Mouse (Mus musculus): Measurements from ENCODE around the gene Plin1.
A peak's percentile ranks its signal among the peaks of the same experiment; 100 is the strongest.

Gene Plin1

GRCm38 (mm10) chr7:79732622-79733021 lies at the start of gene Plin1:
Plin1 (minus strand) TSS chr7:79732903.
- DNase-seq, result no peak

DNA sequence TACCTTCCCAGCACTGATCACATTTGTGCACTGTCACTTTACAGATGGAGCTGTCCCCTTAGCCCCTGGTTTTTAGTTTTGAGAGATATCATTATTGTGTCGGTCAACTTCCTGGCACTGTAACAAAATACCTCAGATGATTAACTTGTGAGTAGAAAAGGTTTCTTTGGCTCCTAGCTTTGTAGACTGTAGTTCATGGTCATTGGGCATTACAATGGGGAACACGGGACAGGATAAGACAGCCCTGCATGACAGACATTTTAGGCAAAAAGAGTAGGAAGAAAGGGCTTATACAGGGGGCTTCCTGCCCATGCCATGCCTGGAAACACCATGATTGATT lies 49.8 kb upstream of the Plin1 start:
- DNase-seq, result no peak

GRCm38 (mm10) chr7:79781826-79782515 lies 49.3 kb upstream of the Plin1 start:
- DNase-seq, result no peak

DNA sequence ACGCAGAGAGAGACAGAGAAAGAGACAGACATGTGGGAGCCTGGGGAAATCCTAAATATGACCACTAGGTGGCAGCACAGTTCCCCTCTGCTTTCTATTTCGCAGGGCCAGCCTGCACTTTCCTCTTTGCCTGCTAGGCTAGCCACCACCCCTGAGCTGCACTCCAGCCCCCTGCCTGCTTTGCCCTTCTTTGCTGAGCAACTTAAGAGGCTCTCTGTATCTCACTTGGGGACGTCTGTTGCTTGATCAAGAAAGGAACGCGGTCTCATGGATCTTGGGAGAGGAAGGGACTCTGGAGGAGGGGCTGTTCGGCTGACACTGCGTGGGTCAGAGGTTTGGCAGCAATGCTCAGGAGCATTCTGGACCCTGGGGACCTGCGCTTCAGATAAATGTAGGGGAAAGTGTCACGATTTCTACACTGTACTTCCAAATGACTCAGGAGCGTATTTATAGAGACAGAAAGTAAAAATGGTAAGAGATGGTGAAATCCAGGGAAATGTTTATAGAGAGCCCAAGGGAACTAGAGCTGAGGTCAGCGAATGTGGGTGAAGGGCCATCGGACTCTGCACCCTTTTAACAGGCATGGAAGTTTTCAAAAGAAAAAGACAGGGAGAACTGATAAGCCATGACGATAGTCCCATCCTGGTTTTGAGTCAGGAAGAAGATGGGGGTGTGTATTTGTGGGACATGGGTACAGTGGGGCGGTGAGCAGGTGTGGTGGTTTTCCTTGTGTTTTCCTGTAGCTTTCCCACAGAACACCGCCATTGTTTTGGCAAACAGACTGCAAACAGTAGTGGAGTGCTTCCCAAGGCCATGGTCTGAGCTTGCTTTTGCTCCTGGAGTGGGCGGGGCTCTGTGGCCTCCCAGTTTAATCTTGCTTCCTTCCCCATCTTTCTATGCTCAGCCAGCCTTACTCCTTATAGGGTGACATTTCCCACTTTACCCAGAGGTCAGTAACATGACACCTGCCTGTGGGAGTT lies 48.2 kb upstream of the Plin1 start:
- DNase-seq, result peak; percentile 82 to 89

GRCm38 (mm10) chr7:79771561-79772512 lies 39.1 kb upstream of the Plin1 start:
- no peak for DNase-seq

- DNase-seq, result no peak
Observed at GRCm38 (mm10) chr7:79769664-79770063, 37.0 kb upstream of the Plin1 start.

GRCm38 (mm10) chr7:79765991-79766390 lies 33.3 kb upstream of the Plin1 start:
- DNase-seq, result no peak

DNA sequence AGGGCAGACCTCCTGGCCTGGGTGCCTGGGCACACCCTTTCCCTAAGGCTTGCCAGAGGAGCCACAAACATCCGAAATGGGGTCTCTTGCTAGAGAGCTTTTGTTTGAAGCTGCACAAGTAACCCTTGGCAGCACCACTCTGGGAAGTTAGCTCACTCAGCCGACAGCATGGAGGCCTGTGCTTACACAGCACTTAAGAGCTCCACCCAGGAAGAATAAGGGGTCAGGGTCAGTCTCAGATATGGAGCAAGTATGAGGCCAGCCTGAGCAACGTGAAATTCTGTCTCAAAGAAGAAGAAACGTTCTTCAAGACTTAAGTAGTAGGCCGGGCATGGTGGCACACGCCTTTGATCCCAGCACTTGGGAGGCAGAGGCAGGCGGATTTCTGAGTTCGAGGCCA lies 29.4 kb upstream of the Plin1 start:
- no peak for DNase-seq

GRCm38 (mm10) chr7:79761124-79761876 lies 28.6 kb upstream of the Plin1 start:
- DNase-seq, result no peak

- no peak for DNase-seq
Observed at GRCm38 (mm10) chr7:79759766-79760165, 27.1 kb upstream of the Plin1 start.

DNA sequence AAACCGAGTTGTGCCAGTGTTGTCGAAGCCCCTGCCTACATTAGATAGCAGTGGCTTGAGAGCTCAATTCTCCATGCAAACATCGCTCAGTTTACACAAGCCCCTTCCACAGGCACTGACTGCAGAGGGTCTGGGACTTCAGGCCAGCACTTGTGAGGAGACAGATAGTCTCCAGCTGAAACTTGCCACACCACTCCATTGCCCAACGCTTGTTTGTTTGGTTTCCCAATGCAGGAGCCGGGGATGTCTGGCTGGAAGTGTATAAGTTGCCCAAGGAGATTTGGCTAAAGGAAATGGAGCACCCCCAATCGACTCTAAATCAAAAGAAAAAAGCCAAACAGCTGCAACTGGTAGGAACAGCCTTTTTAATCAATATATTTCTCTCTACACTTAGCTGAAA lies 25.5 kb upstream of the Plin1 start:
- DNase-seq, result no peak

DNA sequence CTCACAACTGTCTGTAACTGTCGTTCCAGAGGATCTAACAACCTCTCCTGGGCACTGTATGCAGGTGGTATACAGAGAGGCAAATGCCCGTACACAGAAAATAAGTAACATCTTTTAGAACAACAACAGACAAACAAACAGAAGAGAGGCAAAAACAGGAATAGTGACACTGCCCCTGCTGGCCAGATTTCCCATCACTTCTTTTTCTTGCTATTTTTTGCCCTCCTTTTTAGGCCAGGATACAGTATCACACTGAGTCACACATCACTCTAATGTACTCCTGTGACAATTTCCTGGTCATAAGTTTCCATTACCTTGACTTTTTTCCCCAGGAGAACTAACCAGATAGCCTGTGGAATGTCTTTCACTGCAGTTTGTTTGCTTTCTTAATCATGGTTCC lies 23.6 kb upstream of the Plin1 start:
- DNase-seq, result no peak

GRCm38 (mm10) chr7:79749511-79749910 lies 16.8 kb upstream of the Plin1 start:
- no peak for DNase-seq

DNA sequence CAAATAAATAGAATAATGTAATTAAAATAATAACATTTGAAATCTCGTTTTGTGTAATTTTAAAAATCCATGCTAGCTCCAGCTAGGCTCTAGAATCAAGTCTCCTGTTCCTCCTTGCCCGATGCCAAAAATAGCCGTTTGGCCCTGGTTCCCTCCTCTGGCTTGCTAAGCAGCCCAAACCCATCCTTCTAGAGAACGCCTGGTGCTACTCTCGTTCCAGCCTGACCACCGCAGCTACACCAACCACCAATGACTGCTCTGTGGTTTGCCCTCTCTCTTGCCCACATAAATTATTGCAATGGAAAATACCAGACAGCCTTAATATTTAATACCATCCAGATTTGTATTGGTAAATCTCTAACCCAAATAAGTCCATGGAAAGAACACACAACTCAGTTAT lies 15.0 kb upstream of the Plin1 start:
- DNase-seq, result no peak

DNA sequence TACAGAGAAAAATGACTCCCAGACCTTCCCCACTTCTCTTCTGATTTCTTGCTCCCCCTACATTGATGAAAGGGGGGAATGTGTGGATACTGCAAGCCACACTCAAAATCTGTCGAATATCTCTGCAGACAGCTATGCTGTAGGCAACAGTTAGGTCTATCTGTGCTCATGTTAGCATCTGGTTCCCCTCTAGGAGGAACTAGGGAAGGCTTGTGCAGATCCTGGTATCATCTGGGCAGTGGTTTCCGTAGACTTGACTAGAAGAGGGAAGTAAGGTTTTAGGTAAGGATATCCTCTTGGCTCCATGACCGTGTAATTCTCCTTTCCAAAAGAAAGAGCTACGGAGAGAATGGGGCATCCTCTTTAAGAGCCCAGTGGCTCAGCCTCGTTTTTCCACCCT lies 11.9 kb upstream of the Plin1 start:
- no peak for DNase-seq

DNA sequence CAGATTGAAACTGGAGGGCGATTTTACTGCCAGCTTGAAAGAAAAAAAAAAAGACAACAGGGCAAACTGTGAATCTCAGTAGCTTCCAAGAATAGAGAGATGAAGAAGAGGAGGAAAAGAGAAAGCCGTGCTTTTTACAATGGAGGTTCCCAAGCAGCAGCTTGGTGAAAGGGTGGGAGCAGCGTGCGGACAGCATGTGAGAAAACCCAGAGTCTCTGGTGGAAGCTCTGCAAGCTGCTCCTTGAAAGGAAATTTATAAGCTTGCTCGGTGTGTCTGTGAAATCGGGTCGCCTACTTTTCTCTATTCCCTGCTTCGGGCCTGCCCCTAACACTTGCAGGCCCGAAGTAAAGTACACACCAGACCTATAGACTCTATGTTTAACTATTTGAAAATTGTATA lies 11.3 kb upstream of the Plin1 start:
- no peak for DNase-seq

- DNase-seq, result peak; percentile 87 to 93
Observed at GRCm38 (mm10) chr7:79742659-79743536, 10.2 kb upstream of the Plin1 start, which contains the start of the genes Pex11a and Wdr93. Pex11a (minus strand) TSS chr7:79743131. Wdr93 (plus strand) TSS chr7:79743163.

- no peak for DNase-seq
Observed at GRCm38 (mm10) chr7:79742277-79742658, 9.6 kb upstream of the Plin1 start.

DNA sequence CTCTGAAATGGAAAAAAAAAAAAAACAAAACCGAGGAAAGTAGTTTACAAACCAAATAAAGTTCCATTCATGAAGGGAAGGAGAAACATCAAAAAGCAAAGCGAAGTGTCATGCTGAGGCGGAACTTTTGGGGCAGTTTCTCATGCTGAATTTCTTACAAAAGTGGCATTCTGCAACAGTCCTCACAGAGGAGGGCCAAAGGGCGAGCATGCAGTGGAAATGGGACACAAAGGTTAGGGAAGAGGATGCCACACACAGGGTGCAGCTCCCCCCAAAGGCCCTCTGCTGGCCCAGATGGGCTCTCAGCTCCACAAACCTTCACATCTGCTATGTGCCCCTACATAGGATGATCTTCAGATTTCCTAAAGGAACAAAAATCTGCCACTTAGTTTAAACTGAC lies 7.6 kb upstream of the Plin1 start:
- DNase-seq, result peak; percentile 20 to 58

- no peak for DNase-seq
Observed at GRCm38 (mm10) chr7:79738913-79739312, 6.2 kb upstream of the Plin1 start.

DNA sequence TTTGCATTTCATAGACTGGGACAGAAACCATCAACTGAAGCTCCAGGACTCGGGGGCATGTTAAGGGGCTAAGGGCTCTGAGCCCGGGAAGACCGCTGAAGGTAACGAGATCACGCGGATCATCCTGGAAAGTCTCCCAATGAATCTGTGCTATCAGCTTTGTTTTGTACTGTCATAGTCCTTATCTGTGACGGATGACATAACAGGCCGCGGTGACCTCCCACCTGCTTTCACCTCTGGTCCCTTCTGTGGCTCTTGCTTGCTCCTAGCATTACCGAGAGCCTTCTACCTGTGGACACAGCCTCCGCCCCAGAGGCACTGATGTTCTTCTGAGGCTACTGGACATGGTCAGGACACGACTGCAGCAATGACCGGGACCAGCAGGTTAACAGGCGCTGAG lies 3.8 kb upstream of the Plin1 start:
- no peak for DNase-seq

Measured in kidney, postnatal 25 days (tissue).